Mouse (Mus musculus): ENCODE results near the gene Mtss1l. TPM values are rescaled to one million over a fixed set of nuclear protein-coding genes. Genes with fewer than 3 reads are reported as not detected.

The Mtss1l gene
- total RNA-seq, 2 experiments from 2014 or later = 51.6 to 53.3 TPM

GRCm38 (mm10) chr8:110705391-110706287, 15.6 kb upstream of the Mtss1l start:
- DNase-seq (ENCODE audit: low spot score in 2 of 2) = no peak

- no peak for DNase-seq (ENCODE audit: low spot score in 2 of 2)
Measured at GRCm38 (mm10) chr8:110706288-110706870, 14.9 kb upstream of the Mtss1l start.

GRCm38 (mm10) chr8:110708429-110708828, 12.8 kb upstream of the Mtss1l start:
- DNase-seq (ENCODE audit: low spot score in 2 of 2) = no peak

GRCm38 (mm10) chr8:110710593-110710992, 10.7 kb upstream of the Mtss1l start:
- no peak for DNase-seq (ENCODE audit: low spot score in 2 of 2)

- DNase-seq (ENCODE audit: low spot score in 2 of 2) = no peak
Measured at GRCm38 (mm10) chr8:110711271-110711934, 9.9 kb upstream of the Mtss1l start.

DNA sequence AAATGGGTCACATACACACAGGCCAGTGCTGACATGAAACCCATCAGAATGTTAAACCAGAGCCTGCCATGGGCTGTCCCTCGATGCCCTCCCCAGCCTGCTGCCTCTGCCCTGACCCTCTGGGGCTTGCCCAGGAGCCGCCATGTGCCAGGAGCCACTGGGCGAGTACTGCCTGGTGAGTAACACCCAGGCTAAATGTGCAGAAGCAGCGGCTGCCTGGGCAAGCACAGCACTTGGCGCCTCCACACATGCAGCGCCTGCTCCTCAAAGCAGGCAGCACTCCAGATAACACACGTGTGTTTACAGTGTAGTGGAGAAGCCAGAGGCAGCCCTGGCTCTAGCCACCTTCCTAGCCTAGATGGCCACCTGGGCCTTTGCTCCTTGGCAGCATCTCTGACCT, 8.2 kb upstream of the Mtss1l start:
- no peak for DNase-seq (ENCODE audit: low spot score in 2 of 2)

DNA sequence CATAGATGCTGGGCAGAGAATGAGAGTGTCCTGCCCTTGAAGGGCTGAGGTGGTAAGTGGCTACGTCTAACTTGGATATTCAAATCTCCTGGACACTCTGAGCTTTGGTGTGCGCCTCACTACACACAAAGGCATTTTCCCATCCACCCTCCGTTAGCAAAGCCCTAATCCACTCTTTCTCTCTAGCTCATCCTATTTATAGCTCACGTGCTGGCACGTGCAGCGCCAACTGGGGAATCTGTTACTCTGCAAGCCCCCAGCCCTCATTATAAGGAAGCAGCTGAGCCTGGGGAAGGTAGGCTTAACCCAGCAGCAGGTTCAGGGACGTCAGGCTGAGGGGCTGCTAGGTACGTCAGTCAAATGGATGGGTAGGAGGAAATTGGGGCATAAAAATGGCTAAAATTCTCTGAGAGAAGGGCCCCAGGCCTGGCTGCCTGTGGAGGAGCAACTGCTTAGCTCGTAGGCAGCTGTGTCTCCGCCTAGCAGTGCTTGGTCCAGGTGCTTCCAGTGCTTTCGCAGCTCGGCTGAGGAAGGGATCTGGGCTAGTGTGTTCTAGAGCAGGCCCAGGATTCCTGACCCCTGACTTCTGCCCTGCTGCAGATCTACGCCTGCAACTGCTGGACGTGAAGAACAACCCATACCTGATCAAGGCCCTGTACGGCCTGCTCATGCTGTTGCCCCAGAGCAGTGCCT, 6.3 kb upstream of the Mtss1l start:
- no peak for DNase-seq (ENCODE audit: low spot score in 2 of 2)

- no peak for DNase-seq (ENCODE audit: low spot score in 2 of 2)
Measured at GRCm38 (mm10) chr8:110716075-110716474, 5.2 kb upstream of the Mtss1l start.

- DNase-seq (ENCODE audit: low spot score in 2 of 2) = no peak
Measured at GRCm38 (mm10) chr8:110717131-110717530, 4.1 kb upstream of the Mtss1l start.

DNA sequence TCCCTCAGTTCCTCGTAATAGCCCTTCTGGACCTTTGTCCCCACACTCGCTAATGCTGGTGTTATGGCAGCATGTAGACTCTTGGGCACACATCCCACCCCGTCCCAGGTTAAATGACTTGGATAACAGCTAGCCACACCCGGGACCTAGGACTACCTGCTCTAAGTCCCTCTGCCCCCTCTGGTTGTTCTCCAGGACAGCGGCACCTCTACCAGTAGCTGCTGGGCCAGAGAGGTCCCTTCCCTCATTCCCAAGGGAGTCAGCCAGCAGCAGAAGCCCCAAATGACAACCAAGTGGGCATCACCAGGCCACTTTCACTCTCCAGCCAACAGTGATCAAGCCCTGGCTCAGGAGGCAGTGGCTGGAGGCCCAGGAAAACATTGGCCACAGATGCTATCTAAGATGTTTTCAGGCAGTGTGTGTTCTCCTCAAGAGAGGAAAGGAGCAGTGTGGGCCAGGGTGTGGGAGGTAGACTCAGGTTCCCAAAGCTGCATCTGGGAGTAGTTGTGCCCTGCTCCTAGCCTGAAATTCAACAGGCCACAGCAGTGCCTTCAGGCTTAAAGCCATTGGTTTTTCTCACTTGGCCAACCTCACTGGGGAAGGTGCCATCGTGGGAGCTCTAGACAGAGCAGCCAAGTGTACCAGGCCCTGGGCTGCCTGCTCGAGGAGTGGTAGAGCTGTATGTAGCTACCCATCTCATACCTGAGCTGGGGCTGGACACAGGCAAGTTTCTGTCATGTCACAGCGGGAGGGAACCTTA, 2.9 kb upstream of the Mtss1l start:
- no peak for DNase-seq (ENCODE audit: low spot score in 2 of 2)

GRCm38 (mm10) chr8:110718969-110719670, 2.2 kb upstream of the Mtss1l start:
- no peak for DNase-seq (ENCODE audit: low spot score in 2 of 2)

DNA sequence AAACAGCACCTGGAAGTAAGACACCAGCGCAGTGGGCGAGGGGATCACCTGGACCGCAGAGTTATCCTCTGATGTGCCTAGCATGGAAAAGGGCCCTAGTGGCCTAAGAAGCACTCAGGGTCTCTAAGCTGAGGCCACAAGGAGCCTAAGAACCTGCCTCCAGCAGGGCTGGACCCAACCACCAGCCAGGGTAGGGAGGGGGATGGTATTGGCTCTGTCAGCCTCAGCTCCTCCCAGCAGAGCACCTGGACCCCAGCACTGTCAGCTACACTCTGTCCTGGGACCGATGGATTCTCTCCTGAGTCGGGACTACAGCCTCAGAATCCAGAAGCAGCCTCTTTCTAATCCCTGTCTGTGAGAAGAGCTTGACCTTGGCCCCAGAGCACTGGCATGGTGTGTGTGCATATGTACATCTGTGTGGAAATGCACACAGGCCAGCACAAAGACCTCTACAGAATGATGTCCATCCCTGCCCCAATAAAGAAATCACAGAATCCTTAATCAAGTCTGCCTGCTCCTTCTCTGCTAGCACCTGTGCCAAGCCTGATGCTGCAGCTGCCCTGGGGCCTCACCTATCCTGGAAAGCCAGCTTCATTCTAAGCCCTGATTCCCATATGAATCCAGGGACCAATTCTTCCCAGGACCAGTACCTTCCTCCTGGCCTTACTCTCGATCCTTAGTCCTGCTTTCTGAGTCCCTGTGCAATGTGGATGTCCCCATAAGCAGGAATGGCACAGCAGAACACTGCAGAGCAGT, 1.2 kb upstream of the Mtss1l start:
- no peak for DNase-seq (ENCODE audit: low spot score in 2 of 2)

- DNase-seq (ENCODE audit: low spot score in 2 of 2) = no peak
Measured at GRCm38 (mm10) chr8:110721606-110722413, 534 bp downstream of the Mtss1l start.

DNA sequence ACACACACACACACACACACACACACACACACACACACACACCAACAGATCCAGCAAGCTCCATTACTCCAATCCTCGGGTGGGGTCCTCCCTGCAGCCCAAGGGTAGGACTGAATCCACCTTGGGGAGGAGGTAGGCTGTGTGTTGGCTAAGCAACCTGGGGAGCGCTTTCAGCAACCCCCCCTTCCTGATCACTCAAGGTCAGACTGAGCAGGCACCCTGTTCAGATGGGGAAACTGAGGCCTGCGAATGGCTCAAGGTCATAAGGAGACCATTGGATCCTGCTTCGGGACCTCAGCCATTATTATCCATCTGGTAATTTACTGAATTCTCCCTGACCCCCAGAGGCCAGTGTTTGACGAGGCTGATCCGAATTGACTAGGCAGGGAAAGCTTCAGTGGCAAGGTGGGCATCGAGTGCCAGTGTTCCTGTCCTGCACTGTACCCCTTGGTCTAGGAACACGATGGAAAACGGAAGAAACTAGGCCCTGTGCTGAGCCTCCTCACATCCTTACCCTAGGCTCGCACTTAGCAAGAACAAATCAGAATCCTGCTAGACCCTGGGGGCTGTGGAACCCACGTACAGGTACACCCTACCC, 1.2 kb downstream of the Mtss1l start:
- no peak for DNase-seq (ENCODE audit: low spot score in 2 of 2)

- DNase-seq (ENCODE audit: low spot score in 2 of 2) = no peak
Measured at GRCm38 (mm10) chr8:110724493-110724892, 3.2 kb downstream of the Mtss1l start.

DNA sequence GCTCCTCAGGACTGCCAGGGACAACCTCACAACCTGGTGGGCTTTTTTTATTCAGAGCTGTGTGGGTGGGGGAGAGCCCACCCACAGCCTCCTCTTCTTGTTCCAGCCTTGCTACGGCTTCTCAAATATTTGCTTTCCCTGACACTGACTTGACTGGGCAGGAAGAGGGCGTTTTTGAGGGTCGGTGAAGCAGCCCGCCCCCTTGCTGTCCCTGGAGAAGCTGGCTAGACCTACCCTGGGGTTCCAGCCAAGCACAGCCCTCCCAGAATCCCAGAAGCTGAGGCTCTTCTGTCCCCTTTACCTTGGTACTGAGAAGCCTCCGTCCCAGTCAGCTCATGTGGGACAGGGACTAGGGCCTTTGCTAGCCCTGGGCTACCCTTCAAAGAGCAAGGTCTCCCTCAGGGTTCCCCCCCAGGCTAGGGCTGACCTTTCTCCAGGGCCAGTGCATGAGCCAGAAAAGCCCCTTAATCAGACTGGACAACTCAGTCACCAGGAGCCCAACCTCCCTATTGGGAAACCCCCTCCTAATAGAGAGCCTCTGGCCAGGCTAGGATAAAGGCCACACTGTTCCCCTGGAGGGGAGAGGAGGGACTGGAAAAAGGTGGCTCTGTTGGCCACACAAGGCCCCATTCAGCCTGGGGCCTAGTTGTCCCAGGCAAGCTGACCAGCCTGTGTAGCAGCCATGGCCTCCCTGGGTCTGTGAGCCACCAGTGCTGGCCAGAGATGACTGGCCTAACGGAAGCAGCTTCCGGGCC, 4.0 kb downstream of the Mtss1l start:
- DNase-seq (ENCODE audit: low spot score in 2 of 2) = no peak

GRCm38 (mm10) chr8:110726893-110727292, 5.6 kb downstream of the Mtss1l start:
- no peak for DNase-seq (ENCODE audit: low spot score in 2 of 2)
